Mouse (Mus musculus): ENCODE data around the gene Pwp2. TPM values are rescaled to one million over a fixed set of nuclear protein-coding genes. Genes with fewer than 3 reads are reported as not detected.
"Not testable (repeated sequence)": the region's sequence is repeated elsewhere in the genome, so short reads cannot be mapped to it uniquely, and the experiment has no call there.

The Pwp2 gene
- polyA plus RNA-seq, 1 experiment from 2014 or later: 27.1 TPM

DNA sequence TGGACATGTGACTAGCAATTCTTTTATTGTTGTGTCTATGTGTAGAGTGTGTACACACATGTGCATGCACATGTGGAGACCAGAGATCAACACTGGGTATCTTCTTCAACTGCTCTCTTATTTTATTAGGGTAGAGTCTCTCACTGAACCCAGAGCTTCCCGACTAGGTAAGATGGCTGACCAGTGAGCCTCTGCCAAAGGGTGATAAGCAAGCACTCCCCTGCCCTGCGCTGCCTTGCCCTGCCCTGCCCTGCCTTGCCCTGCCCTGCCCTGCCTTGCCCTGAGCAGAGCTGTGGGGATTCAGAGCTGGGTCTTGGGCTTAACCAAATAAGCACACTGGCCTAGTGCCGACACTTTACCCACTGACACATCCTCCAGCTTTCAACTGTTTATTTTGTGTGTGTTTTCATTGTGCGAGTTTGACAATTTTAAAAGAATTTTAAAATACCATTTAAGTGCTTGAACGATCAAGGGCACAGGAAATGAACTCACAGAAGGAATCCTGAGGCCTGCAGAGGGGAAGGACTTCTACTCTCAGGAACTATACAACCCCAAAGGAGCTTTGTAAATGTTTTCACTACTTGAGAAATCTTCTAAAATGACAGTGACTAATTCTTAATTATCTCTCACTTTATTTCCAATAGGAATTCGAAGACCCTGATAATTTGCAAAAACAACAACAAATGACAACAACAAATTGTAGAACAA, 31.6 kb upstream of the Pwp2 start:
- 88% methylated on average over 6 of the region's 6 CpGs for WGBS
- no peak overlapping the region for H3K9ac ChIP-seq (replicated peaks)
- no peaks in the 10 kb centered on the region for H3K4me1 ChIP-seq (replicated peaks)
- H3K27me3 ChIP-seq: no peaks in the 10 kb centered on the region
- peaks cover 96% of the 10 kb centered on the region for H3K36me3 ChIP-seq
- no peak overlapping the region for H3K27ac ChIP-seq
- no peaks in the 10 kb centered on the region for H3K9me3 ChIP-seq
- no peak for ATAC-seq (ENCODE audit: insufficient number of reproducible peaks, insufficient read depth, low FRiP score, low TSS enrichment, low read depth)
- H3K4me3 ChIP-seq (replicated peaks): no peak overlapping the region
- no peak overlapping the region for H3K4me2 ChIP-seq

DNA sequence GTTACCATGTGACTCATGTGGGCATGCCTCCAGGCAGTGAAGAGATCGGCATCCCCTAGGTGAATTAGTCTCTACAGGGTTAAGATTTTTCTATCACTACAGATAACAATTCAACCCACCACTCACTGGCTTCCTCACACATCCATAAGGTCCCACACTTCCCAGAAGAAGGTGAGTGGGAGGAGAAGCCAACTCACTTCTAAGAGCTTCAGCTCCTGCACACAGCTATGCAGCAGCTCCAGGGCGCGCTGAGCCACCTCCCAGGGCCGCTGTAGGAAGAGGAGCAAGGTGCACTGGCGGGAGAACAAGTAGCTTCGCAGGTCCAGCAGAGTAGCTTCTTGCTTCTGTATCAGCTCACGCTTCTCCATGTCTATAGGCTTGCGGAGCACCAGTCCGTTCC, 29.4 kb upstream of the Pwp2 start:
- 96% methylated on average over 9 of the region's 9 CpGs for WGBS

DNA sequence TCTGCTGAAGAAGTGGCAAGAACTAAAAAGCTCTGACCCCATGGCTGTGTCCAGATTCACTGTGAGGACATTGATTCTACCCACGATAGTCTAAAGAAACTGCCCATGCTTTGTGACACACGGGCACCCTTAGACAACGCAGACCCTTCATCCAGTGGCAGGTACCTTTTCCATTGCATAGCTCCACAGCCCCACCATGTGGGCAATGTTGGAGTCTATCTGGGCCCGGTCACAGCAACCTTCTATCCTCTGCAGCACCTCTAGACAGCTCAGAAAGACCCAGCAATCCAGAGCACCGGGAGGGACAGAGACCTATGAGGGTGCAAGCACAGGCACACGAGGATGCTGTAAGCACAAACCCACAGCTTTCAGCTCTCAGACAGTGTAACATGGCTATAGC, 26.4 kb upstream of the Pwp2 start:
- no peaks in the 10 kb centered on the region for H3K9me3 ChIP-seq
- no peak for ATAC-seq (ENCODE audit: insufficient number of reproducible peaks, insufficient read depth, low FRiP score, low TSS enrichment, low read depth)
- H3K4me2 ChIP-seq: no peak overlapping the region
- 77% methylated on average over 6 of the region's 6 CpGs for WGBS
- H3K9ac ChIP-seq (replicated peaks): no peak overlapping the region
- peaks cover 95% of the 10 kb centered on the region for H3K36me3 ChIP-seq
- no peak overlapping the region for H3K27ac ChIP-seq
- no peaks in the 10 kb centered on the region for H3K4me1 ChIP-seq (replicated peaks)
- H3K4me3 ChIP-seq (replicated peaks): no peak overlapping the region
- no peaks in the 10 kb centered on the region for H3K27me3 ChIP-seq

More for the DNA sequence above, 29.4 kb upstream of the Pwp2 start:
- Histone ChIP-seq H3K36me3 (peaks cover 96% of the 10 kb centered on the region), H3K27me3 (no peaks in the 10 kb centered on the region), H3K4me1 (replicated peaks) (no peaks in the 10 kb centered on the region), H3K4me2 (no peak overlapping the region), H3K27ac (no peak overlapping the region), H3K9ac (replicated peaks) (no peak overlapping the region), H3K9me3 (no peaks in the 10 kb centered on the region), H3K4me3 (replicated peaks) (no peak overlapping the region)
- no peak for ATAC-seq (ENCODE audit: insufficient number of reproducible peaks, insufficient read depth, low FRiP score, low TSS enrichment, low read depth)

DNA sequence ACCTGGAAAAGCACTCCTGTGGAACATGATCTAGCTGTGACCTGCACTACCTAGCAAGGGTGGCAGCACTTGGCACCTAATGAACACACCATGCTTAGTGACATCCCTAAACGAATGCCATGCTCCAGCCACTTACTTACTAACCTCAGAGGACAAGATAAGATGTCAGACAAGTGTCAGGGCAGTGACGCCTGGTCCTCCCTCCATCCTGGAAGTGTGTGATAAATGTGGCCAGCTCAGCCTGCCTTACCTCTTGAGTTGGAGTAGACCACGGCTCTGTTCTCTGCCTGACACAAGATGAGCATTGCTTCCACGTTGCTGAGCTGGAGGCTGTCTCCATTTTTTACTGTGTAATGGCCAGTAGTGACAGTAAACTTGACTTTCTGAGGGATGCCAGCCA, 16.2 kb upstream of the Pwp2 start:
- Histone ChIP-seq H3K36me3 (peaks cover 98% of the 10 kb centered on the region), H3K4me2 (no peak overlapping the region), H3K9ac (replicated peaks) (no peak overlapping the region), H3K4me3 (replicated peaks) (no peak overlapping the region), H3K4me1 (replicated peaks) (no peaks in the 10 kb centered on the region), H3K27me3 (no peaks in the 10 kb centered on the region), H3K27ac (no peak overlapping the region), H3K9me3 (no peaks in the 10 kb centered on the region)
- 92% methylated on average over 4 of the region's 4 CpGs for WGBS
- no peak for ATAC-seq (ENCODE audit: insufficient number of reproducible peaks, insufficient read depth, low FRiP score, low TSS enrichment, low read depth)

DNA sequence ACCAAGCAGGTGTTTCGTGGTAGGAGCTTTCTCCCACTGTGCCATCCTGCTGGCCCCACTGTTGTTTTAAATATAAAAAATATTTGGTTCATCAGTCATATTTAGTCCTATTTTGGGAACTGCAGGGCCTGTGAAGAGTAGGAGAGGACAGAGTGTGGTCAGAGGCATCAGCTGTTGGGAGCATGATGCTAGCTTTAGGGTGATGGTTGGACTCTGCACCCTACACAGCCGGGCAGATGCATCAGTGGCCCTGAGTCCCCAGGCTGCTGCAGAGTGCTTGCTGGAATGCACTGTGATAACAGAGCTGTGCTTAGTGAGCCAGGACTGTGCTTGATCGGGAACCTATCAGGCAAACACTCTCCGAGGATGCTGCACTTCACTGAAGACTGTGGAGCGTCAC, 8.0 kb upstream of the Pwp2 start:
- WGBS: 91% methylated on average over 5 of the region's 5 CpGs
- no peak overlapping the region for H3K9ac ChIP-seq (replicated peaks)
- ATAC-seq (ENCODE audit: insufficient number of reproducible peaks, insufficient read depth, low FRiP score, low TSS enrichment, low read depth): no peak
- no peaks in the 10 kb centered on the region for H3K27me3 ChIP-seq
- H3K4me3 ChIP-seq (replicated peaks): no peak overlapping the region
- no peaks in the 10 kb centered on the region for H3K4me1 ChIP-seq (replicated peaks)
- H3K27ac ChIP-seq: no peak overlapping the region
- no peak overlapping the region for H3K4me2 ChIP-seq
- H3K36me3 ChIP-seq: peaks cover 100% of the 10 kb centered on the region
- H3K9me3 ChIP-seq: no peaks in the 10 kb centered on the region

DNA sequence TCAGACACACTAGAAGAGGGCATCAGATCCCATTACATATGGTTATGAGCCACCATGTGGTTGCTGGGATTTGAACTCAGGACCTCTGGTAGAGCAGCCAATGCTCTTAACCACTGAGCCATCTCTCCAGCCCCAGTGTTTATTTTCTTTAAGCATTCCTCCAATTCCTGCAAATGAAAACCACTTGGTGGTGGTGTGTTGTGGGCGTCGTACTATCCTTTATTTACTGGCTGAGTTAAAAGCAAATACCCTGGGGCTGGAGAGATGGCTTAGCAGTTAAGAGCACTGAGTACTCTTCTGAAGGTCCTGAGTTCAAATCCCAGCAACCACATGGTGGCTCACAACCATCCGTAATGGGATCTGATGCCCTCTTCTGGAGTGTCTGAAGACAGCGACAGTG, 1.1 kb upstream of the Pwp2 start:
- 95% methylated on average over 4 of the region's 4 CpGs for WGBS
- peaks cover 60% of the 10 kb centered on the region for H3K36me3 ChIP-seq
- not testable (repeated sequence) for H3K27me3 ChIP-seq; H3K9ac ChIP-seq (replicated peaks); H3K4me2 ChIP-seq; ATAC-seq (ENCODE audit: insufficient number of reproducible peaks, insufficient read depth, low FRiP score, low TSS enrichment, low read depth); H3K27ac ChIP-seq; H3K9me3 ChIP-seq; H3K4me3 ChIP-seq (replicated peaks)
- peaks cover 14% of the 10 kb centered on the region for H3K4me1 ChIP-seq (replicated peaks)

DNA sequence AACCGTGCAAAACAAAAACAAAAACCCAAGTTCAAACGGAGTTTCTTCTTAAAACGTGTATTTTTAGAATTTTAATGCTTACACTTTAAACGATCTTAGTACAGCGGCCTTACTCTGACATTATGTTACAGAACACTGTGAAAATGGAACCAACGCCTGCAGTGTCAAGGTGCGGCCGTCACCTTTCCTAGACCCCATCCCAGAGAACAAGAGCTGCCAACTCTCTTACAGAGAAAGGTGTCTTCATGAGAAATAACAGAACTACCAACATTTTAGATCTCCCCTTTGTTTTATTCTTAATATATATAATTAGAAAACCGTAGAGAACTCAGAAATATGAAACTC, 404 bp upstream of the Pwp2 start:
- H3K4me2 ChIP-seq: peak overlapping the region; percentile 92
- H3K9me3 ChIP-seq: no peaks in the 10 kb centered on the region
- H3K9ac ChIP-seq (replicated peaks): peak overlapping the region; percentile 47
- H3K27me3 ChIP-seq: no peaks in the 10 kb centered on the region
- ATAC-seq (ENCODE audit: insufficient number of reproducible peaks, insufficient read depth, low FRiP score, low TSS enrichment, low read depth): peak; percentile 12; the same call in 1 of the 2 replicates
- peaks cover 60% of the 10 kb centered on the region for H3K36me3 ChIP-seq
- peak overlapping the region; percentile 83 for H3K27ac ChIP-seq
- 14% methylated on average over 9 of the region's 9 CpGs for whole genome bisulfite sequencing
- peak overlapping the region; percentile 69 for H3K4me3 ChIP-seq (replicated peaks)
- H3K4me1 ChIP-seq (replicated peaks): peaks cover 14% of the 10 kb centered on the region

DNA sequence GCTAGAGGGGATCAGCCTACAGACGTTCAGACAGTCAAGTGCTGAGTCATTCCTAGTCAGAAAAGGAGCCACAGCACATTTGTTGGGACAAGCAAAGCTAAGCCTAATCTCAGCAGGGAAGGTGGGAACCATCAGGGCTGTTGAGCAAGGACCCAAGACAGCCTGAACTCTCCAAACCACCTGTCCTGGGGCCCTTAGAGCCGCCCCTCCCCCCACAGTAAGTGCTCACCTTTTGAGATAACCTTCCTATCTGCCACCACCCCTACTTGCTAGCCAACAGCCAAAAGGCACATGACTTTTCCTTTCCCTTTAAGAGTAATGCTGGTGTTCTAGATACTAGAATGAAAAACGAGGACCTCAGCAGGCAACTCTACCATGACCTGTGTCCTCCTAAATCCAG, 1.4 kb downstream of the Pwp2 start:
- H3K27me3 ChIP-seq: no peaks in the 10 kb centered on the region
- no peak overlapping the region; the same call in 1 of the 2 replicates for H3K4me3 ChIP-seq (replicated peaks)
- peaks cover 60% of the 10 kb centered on the region for H3K36me3 ChIP-seq
- peak overlapping the region; percentile 92; the same call in 1 of the 2 replicates for H3K4me2 ChIP-seq
- H3K9me3 ChIP-seq: no peaks in the 10 kb centered on the region
- peaks cover 14% of the 10 kb centered on the region for H3K4me1 ChIP-seq (replicated peaks)
- H3K9ac ChIP-seq (replicated peaks): no peak overlapping the region
- no peak for ATAC-seq (ENCODE audit: insufficient number of reproducible peaks, insufficient read depth, low FRiP score, low TSS enrichment, low read depth)
- no peak overlapping the region for H3K27ac ChIP-seq
- WGBS: 81% methylated on average over 3 of the region's 3 CpGs

DNA sequence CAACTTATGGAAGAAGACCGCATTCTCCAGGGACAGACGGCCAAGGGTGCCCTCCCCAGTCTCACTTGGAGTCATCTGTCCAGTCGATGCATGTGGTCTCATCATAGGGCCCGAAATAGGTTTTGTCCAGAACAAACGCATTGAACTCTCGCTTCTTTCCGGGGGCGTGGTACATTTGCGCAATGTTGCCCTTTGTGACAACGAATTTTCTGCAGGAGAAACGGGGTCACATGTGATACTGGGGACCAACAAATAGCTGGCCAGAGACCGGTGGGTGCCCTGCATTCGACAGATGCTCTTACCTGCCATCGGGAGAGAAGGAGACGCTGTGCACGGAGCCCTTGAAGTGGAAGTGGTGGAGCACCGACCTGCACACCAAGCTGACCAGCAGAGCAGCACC, 2.6 kb downstream of the Pwp2 start:
- Histone ChIP-seq H3K36me3 (peaks cover 60% of the 10 kb centered on the region), H3K27me3 (no peaks in the 10 kb centered on the region), H3K4me2 (no peak overlapping the region), H3K27ac (no peak overlapping the region), H3K4me1 (replicated peaks) (peaks cover 14% of the 10 kb centered on the region), H3K4me3 (replicated peaks) (no peak overlapping the region), H3K9me3 (no peaks in the 10 kb centered on the region), H3K9ac (replicated peaks) (no peak overlapping the region)
- ATAC-seq (ENCODE audit: insufficient number of reproducible peaks, insufficient read depth, low FRiP score, low TSS enrichment, low read depth): no peak
- 92% methylated on average over 17 of the region's 17 CpGs for WGBS

DNA sequence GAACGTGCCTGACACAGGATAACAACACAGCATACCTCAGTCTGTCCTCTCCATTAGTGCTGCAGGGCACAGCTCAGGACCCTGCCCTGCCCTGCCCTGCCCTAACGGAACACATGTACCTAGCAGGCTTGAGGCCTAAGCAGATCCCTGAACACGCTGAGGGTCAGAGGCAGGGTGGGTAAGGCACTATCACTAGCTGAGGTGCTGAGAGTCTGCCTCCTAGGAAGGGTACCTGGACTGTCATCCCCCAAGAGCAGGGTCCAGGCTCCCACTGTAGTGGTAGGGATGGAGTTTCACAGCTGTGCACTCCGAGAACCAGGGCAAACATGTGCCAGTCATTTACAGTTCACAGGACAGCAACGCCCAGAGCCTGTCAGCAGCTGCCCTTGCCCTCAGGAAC, 10.5 kb downstream of the Pwp2 start:
- Histone ChIP-seq H3K9me3 (no peaks in the 10 kb centered on the region), H3K27ac (no peak overlapping the region), H3K36me3 (peaks cover 89% of the 10 kb centered on the region), H3K27me3 (no peaks in the 10 kb centered on the region), H3K4me1 (replicated peaks) (no peaks in the 10 kb centered on the region), H3K4me3 (replicated peaks) (no peak overlapping the region), H3K4me2 (no peak overlapping the region), H3K9ac (replicated peaks) (no peak overlapping the region)
- 91% methylated on average over 5 of the region's 5 CpGs for WGBS
- no peak for ATAC-seq (ENCODE audit: insufficient number of reproducible peaks, insufficient read depth, low FRiP score, low TSS enrichment, low read depth)

DNA sequence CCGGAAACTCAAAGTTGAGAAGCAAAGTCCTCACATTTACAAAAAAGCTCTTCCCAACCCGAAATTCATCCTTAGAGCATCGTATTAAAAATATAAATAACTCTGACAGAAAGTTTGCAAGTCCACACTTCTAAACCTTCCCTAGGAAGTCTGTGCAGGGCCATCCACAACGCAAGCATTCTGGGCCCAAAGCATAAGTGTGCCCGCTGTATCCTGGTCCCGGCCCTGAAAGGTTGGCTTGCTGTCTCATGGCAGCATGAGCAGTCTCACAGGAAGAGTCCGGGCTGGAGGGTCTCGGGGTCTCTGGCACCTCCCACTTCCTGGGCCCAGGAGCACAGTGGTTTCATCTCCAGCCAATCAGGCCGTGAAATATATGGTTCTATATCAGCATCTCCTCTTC, 13.4 kb downstream of the Pwp2 start:
- no peak for ATAC-seq (ENCODE audit: insufficient number of reproducible peaks, insufficient read depth, low FRiP score, low TSS enrichment, low read depth)
- Histone ChIP-seq H3K9ac (replicated peaks) (no peak overlapping the region), H3K27me3 (no peaks in the 10 kb centered on the region), H3K9me3 (no peaks in the 10 kb centered on the region), H3K4me3 (replicated peaks) (no peak overlapping the region), H3K27ac (no peak overlapping the region), H3K4me1 (replicated peaks) (peaks cover 11% of the 10 kb centered on the region), H3K36me3 (peaks cover 72% of the 10 kb centered on the region), H3K4me2 (no peak overlapping the region)
- WGBS: 92% methylated on average over 9 of the region's 9 CpGs

DNA sequence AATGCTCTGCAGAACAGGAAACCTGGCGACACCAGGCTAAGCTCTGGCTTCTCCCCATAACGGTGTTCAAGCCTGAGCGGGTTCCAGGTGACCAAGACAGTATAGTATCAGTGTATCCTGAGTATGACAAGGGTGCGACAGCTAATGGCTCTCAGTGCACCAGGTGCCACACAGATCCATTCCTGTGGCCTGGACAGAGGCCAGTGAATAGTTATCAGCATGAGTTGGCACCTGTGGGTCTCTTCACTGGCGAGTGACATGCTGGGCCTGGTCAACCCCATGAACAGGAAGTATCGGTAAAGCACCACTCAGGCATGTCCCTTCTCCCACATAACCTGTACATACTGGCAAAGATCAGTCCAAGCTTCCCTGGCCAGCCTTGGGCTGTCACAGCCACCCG, 13.9 kb downstream of the Pwp2 start:
- H3K36me3 ChIP-seq: peaks cover 72% of the 10 kb centered on the region
- ATAC-seq (ENCODE audit: insufficient number of reproducible peaks, insufficient read depth, low FRiP score, low TSS enrichment, low read depth): no peak

More for the DNA sequence above, 13.9 kb downstream of the Pwp2 start:
- Histone ChIP-seq H3K4me1 (replicated peaks) (peaks cover 11% of the 10 kb centered on the region), H3K9ac (replicated peaks) (no peak overlapping the region), H3K4me3 (replicated peaks) (no peak overlapping the region), H3K9me3 (no peaks in the 10 kb centered on the region), H3K4me2 (no peak overlapping the region), H3K27ac (no peak overlapping the region), H3K27me3 (no peaks in the 10 kb centered on the region)
- 94% methylated on average over 7 of the region's 7 CpGs for WGBS

Data from limb, embryonic 12.5 days (tissue).